Mouse (Mus musculus) olfactory bulb, adult 2 months (tissue): ENCODE data around the gene Cep164. TPM values are rescaled to one million over a fixed set of nuclear protein-coding genes. Genes with fewer than 3 reads are reported as not detected.

Source experiments
- H3K27ac ChIP-seq: fragments of 200-500 bp; 2 replicates; pipeline ENCODE4 v1.5.1; 2012; ENCODE audit warnings: low read depth, low read length; ENCODE audit not compliant: insufficient read depth
- H3K4me1 ChIP-seq: fragments of 200-500 bp; 2 replicates; pipeline ENCODE4 v1.6.1; 2012; ENCODE audit warnings: low read length; ENCODE audit not compliant: control insufficient read depth, insufficient read depth
- H3K4me3 ChIP-seq: fragments of 200-500 bp; 2 replicates; pipeline ENCODE4 v1.5.1; 2012; ENCODE audit warnings: mild to moderate bottlenecking, low read depth, low read length, moderate library complexity; ENCODE audit not compliant: insufficient read depth
- CTCF ChIP-seq: fragments of 200-500 bp; IDR thresholded peaks from 2 replicates; pipeline ENCODE4 v1.5.1; 2012; ENCODE audit warnings: low read depth, mild to moderate bottlenecking, low read length, moderate library complexity; ENCODE audit not compliant: insufficient read depth
- POLR2A ChIP-seq: fragments of 200-500 bp; IDR thresholded peaks from 2 replicates; pipeline ENCODE4 v1.6.1; 2012; ENCODE audit warnings: mild to moderate bottlenecking, low read depth, low read length, moderate library complexity; ENCODE audit not compliant: insufficient read depth
- WGBS: fragments of 180-500 bp; shearing (Covaris S2); methylation state at CpG from one replicate; pipeline ENCODE4 v1.1.7; 2018; 5-methylcytosine and 5-hydroxymethylcytosine counted together
- polyA plus RNA-seq: library from polyadenylated mRNA; stranded (reverse); fragments of >200 nt; gene quantifications from 2 replicates; pipeline ENCODE4 v1.2.4, GENCODE M21; 2012; ENCODE audit warnings: low replicate concordance; ENCODE audit not compliant: missing spikeins, insufficient read depth, insufficient read length

The Cep164 gene
- not detected in 2 replicates for polyA plus RNA-seq

DNA sequence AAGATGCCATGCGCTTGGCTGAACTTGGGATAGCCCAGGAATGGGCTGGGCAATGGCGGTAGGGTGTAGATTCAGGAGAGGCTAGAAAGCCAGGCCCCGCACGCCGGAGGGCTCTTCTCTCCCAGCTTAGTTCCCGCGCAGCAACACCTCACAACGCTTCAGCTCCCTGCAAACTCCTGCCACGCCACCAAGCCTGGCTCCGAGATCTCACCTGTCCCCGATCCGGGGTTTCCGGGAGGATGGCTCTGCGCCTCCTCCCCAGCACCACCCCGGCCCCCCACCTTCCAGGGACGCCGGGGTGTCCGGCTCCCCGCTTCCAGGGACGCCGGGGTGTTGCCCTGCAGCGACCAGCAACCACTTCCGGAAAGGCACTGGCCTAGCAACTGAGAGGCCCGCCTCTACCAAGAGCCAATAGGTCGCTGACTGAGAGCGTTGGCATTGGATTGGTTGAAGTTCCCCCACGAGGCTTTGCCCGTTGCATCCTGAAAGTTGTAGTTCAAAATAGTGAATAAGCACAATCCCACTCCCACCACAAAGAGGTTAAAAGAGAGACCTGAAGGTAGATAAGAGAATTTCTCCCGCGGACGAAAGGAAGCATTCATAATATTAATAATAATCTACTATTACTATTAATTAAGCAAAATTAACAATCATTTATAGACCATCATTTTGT is at the start of gene Cep164:
Gene Cep164, minus strand, starts transcription at position 401 of the 673 bp plus-strand sequence.
- under 1% methylated on average over 31 of the region's 31 CpGs for WGBS
- Histone ChIP-seq H3K4me1 (peaks cover 3% of the 10 kb centered on the region; the same call in 1 of the 2 replicates), H3K27ac (no peak within 1 kb of the TSS), H3K4me3 (peak within 1 kb of the TSS; percentile 67)
- TF ChIP-seq CTCF (no peak), POLR2A (0 out of 2 replicates have a peak, but pooled peaks have one; percentile 34)

DNA sequence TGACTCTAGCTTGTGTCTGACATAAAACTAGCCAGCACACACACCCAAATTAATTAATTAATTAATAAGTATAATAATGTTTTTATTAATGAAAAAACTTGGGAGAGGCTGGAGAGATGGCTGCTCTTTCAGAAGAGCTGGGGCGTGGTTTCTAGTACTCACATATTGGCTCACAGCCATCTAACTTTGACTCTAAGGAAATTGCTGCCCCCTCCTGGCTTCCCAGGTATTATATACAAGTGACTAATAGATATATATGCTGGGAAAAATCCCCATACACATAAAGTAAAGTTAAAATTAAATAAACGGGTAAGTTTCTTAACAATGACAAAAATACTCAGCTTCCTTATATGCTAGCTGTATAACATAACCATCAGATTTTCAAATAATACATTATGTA is 49.4 kb upstream of the Cep164 start:
- WGBS: 74% methylated on average over 2 of the region's 2 CpGs
- TF ChIP-seq CTCF (no peak), POLR2A (no peak)

GRCm38 (mm10) chr9:45870265-45870664 is 41.8 kb upstream of the Cep164 start:
- Histone ChIP-seq H3K27ac (no peak overlapping the region), H3K4me3 (no peak overlapping the region), H3K4me1 (peaks cover 2% of the 10 kb centered on the region; the same call in 1 of the 2 replicates)
- TF ChIP-seq POLR2A (no peak), CTCF (no peak)
- WGBS: 93% methylated on average over 3 of the region's 3 CpGs

More for the DNA sequence above, 49.4 kb upstream of the Cep164 start:
- Histone ChIP-seq H3K27ac (no peak overlapping the region), H3K4me1 (no peaks in the 10 kb centered on the region), H3K4me3 (no peak overlapping the region)

DNA sequence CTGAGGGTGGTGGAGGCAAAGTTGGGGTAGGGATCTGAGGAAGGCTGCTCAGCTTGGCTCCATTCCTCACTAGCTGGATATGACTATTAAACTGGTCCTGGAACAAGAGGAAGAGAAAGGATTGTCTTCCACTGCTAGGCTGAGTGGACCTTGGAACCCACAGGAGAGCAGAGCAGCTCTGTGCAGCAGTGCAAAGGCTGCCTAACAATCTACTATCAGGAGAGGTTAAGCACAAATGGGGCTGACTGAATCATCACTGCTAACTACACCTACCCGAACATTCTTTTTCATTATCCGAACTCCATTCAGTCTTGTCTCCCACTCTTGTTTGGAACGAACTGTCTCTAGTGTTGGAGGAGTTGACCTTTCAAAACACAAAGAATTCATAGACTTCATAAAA is 40.7 kb upstream of the Cep164 start:
- WGBS: 67% methylated on average over 3 of the region's 3 CpGs

GRCm38 (mm10) chr9:45861813-45862212 is 33.3 kb upstream of the Cep164 start:
- TF ChIP-seq CTCF: no peak
- no peak for TF ChIP-seq POLR2A
- H3K4me1 ChIP-seq: peaks cover 11% of the 10 kb centered on the region
- no peak overlapping the region for H3K4me3 ChIP-seq
- H3K27ac ChIP-seq: peak overlapping the region; percentile 52; the same call in 1 of the 2 replicates
- WGBS: 39% methylated on average over 7 of the region's 7 CpGs

More for the DNA sequence above, 40.7 kb upstream of the Cep164 start:
- H3K27ac ChIP-seq: no peak overlapping the region
- no peak overlapping the region for H3K4me3 ChIP-seq
- TF ChIP-seq CTCF (no peak), POLR2A (no peak)
- H3K4me1 ChIP-seq: peaks cover 2% of the 10 kb centered on the region; the same call in 1 of the 2 replicates

DNA sequence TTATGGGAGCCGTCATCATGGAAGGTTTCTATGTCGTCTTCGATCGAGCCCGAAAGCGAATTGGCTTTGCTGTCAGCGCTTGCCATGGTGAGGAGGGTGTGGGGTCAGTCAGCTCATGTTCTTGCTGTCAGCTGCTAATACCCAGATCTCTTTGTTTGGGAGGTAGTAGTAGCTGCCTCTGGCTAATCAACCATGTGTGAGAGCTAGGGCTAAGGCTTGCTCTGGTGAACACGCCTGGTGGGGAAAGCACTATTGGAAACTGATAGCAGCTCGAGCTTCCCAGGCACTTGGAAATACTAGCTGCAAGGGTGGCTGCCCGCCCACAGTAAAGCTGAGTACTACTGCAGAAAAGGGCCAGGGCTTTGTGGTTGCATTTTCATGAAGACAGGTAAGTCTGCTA is 30.9 kb upstream of the Cep164 start:
- H3K27ac ChIP-seq: no peak overlapping the region
- H3K4me3 ChIP-seq: no peak overlapping the region
- WGBS: 90% methylated on average over 10 of the region's 10 CpGs
- peaks cover 9% of the 10 kb centered on the region for H3K4me1 ChIP-seq
- no peak for TF ChIP-seq CTCF
- TF ChIP-seq POLR2A: no peak

GRCm38 (mm10) chr9:45854136-45854535 is 25.6 kb upstream of the Cep164 start:
- WGBS: 82% methylated on average over 1 of the region's 1 CpGs
- Histone ChIP-seq H3K27ac (no peak overlapping the region), H3K4me1 (peaks cover 22% of the 10 kb centered on the region), H3K4me3 (no peak overlapping the region)
- TF ChIP-seq CTCF: no peak
- TF ChIP-seq POLR2A: no peak

DNA sequence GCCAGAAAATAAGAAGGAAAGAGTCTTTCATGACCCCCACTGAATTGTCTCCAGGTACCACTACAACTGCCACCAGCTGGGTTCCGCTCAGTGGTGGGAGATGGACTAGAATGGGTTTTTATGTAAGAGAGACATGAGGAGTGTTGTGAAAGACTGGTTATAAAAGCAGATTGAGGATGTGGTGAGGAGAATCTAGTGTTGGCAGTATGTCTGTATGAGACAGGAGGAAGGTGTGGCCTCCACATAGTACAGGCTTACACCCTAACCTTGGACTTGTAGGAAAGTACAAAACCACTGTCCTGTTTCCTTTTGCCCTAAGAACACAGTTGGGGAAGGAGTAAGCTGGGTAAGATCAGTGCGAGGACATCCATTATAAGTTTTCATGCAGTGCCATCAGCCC is 25.2 kb upstream of the Cep164 start:
- Histone ChIP-seq H3K27ac (no peak overlapping the region), H3K4me3 (no peak overlapping the region), H3K4me1 (peaks cover 24% of the 10 kb centered on the region)
- TF ChIP-seq POLR2A (no peak), CTCF (no peak)
- 95% methylated on average over 2 of the region's 2 CpGs for WGBS

GRCm38 (mm10) chr9:45851776-45852175 is 23.3 kb upstream of the Cep164 start:
- H3K4me1 ChIP-seq: peaks cover 28% of the 10 kb centered on the region
- H3K4me3 ChIP-seq: no peak overlapping the region
- WGBS: 91% methylated on average over 2 of the region's 2 CpGs
- H3K27ac ChIP-seq: no peak overlapping the region
- TF ChIP-seq POLR2A (no peak), CTCF (no peak)
